Mouse (Mus musculus) frontal cortex, postnatal 36 days (tissue): Measurements from ENCODE around the gene Vps54.
"Not testable (repeated sequence)": the region's sequence is repeated elsewhere in the genome, so short reads cannot be mapped to it uniquely, and the experiment has no call there.

Experiments used
- DNase-seq, 2 experiments: peaks; one replicate each; pipeline ENCODE4 v3.0.0; 2022; ENCODE audit warnings: low spot score in 2 of 2

Gene Vps54

GRCm38 (mm10) chr11:21241351-21241750 is 2.3 kb downstream of the Vps54 start:
- no peak for DNase-seq

GRCm38 (mm10) chr11:21247203-21247865 is 8.3 kb downstream of the Vps54 start:
- no peak for DNase-seq

GRCm38 (mm10) chr11:21247940-21248339 is 8.9 kb downstream of the Vps54 start:
- no peak for DNase-seq

- DNase-seq = no peak
These were observed 11.3 kb downstream of the Vps54 start for GRCm38 (mm10) chr11:21250366-21250765.

- DNase-seq = not testable (repeated sequence)
These were observed 19.5 kb downstream of the Vps54 start for GRCm38 (mm10) chr11:21258611-21259010.

- DNase-seq = no peak
These were observed 26.3 kb downstream of the Vps54 start for GRCm38 (mm10) chr11:21265423-21265822.

- no peak for DNase-seq
These were observed 37.1 kb downstream of the Vps54 start for GRCm38 (mm10) chr11:21276151-21276550.

- DNase-seq = no peak
These were observed 47.3 kb downstream of the Vps54 start for GRCm38 (mm10) chr11:21286391-21286790.

- DNase-seq = not testable (repeated sequence)
These were observed 49.1 kb downstream of the Vps54 start for GRCm38 (mm10) chr11:21288153-21288552.

- no peak for DNase-seq
These were observed 56.4 kb downstream of the Vps54 start for GRCm38 (mm10) chr11:21295486-21295885.

- DNase-seq = no peak
These were observed 64.5 kb downstream of the Vps54 start for GRCm38 (mm10) chr11:21303619-21304018.

GRCm38 (mm10) chr11:21307078-21307668 is 68.1 kb downstream of the Vps54 start:
- DNase-seq = no peak

- no peak for DNase-seq
These were observed 69.0 kb downstream of the Vps54 start for GRCm38 (mm10) chr11:21308119-21308518.

- no peak for DNase-seq
These were observed 70.4 kb downstream of the Vps54 start for GRCm38 (mm10) chr11:21309516-21309915.

- no peak for DNase-seq
These were observed 75.0 kb downstream of the Vps54 start for GRCm38 (mm10) chr11:21313922-21314657.

GRCm38 (mm10) chr11:21321577-21321976 is 82.5 kb downstream of the Vps54 start:
- DNase-seq = no peak

GRCm38 (mm10) chr11:21322349-21322748 is 83.3 kb downstream of the Vps54 start:
- no peak for DNase-seq

- DNase-seq = no peak
These were observed 86.7 kb downstream of the Vps54 start for GRCm38 (mm10) chr11:21325781-21326180.

- no peak for DNase-seq
These were observed 87.7 kb downstream of the Vps54 start for GRCm38 (mm10) chr11:21326770-21327169.

- DNase-seq = no peak
These were observed 88.4 kb downstream of the Vps54 start for GRCm38 (mm10) chr11:21327486-21327885.

- DNase-seq = no peak
These were observed 89.1 kb downstream of the Vps54 start for GRCm38 (mm10) chr11:21328141-21328540.

GRCm38 (mm10) chr11:21332639-21333295 is 93.7 kb downstream of the Vps54 start:
- no peak for DNase-seq
